Mouse (Mus musculus) forebrain, embryonic 13.5 days (tissue): ENCODE measurements around the gene Abca8b. TPM values are rescaled to one million over a fixed set of nuclear protein-coding genes. Genes with fewer than 3 reads are reported as not detected.
"Not testable (repeated sequence)": the region's sequence is repeated elsewhere in the genome, so short reads cannot be mapped to it uniquely, and the experiment has no call there.

Experiments used
- ATAC-seq: fragments of 200-750 bp; cut with Nextera tagmentation; 2 replicates; pipeline ENCODE4 v1.8.0; 2017
- H3K27ac ChIP-seq: fragments of 300-500 bp; sonication (generic); 2 replicates; pipeline ENCODE4 v1.5.1; 2015; ENCODE audit warnings: inconsistent platforms, mild to moderate bottlenecking, moderate library complexity
- H3K27me3 ChIP-seq: fragments of 300-500 bp; sonication (generic); 2 replicates; pipeline ENCODE4 v1.6.1; 2015; ENCODE audit warnings: mild to moderate bottlenecking, inconsistent platforms
- H3K36me3 ChIP-seq: fragments of 300-500 bp; sonication (generic); 2 replicates; pipeline ENCODE4 v1.6.1; 2015; ENCODE audit warnings: mild to moderate bottlenecking, inconsistent platforms; ENCODE audit not compliant: poor library complexity, severe bottlenecking
- H3K4me1 ChIP-seq: fragments of 300-500 bp; sonication (generic); 2 replicates; pipeline ENCODE4 v1.6.1; 2015; ENCODE audit warnings: inconsistent platforms
- H3K4me2 ChIP-seq: fragments of 300-500 bp; sonication (generic); 2 replicates; pipeline ENCODE4 v1.6.1; 2015; ENCODE audit warnings: inconsistent platforms, mild to moderate bottlenecking, moderate library complexity
- H3K4me3 ChIP-seq: fragments of 300-500 bp; sonication (generic); 2 replicates; pipeline ENCODE4 v1.5.1; 2015; ENCODE audit warnings: mild to moderate bottlenecking, inconsistent platforms
- H3K9ac ChIP-seq: fragments of 300-500 bp; sonication (generic); 2 replicates; pipeline ENCODE4 v1.6.1; 2015; ENCODE audit warnings: mild to moderate bottlenecking, inconsistent platforms
- H3K9me3 ChIP-seq: fragments of 300-500 bp; sonication (generic); replicated peaks from 2 replicates; pipeline ENCODE4 v1.6.1; 2016; ENCODE audit warnings: inconsistent platforms
- WGBS: fragments of 180-500 bp; shearing (Covaris S2); methylation state at CpG from one replicate; pipeline ENCODE4 v1.1.7; 2015; 5-methylcytosine and 5-hydroxymethylcytosine counted together
- polyA plus RNA-seq: library from polyadenylated mRNA; unstranded; fragments of >200 nt; fragmentation: Nextera tagmentation; extraction: Ambion mirVana; gene quantifications from 2 replicates; pipeline ENCODE4 v1.2.1, GENCODE M21; 2015

The Abca8b gene
- polyA plus RNA-seq, 1 experiment from 2014 or later = 0.63 TPM

DNA sequence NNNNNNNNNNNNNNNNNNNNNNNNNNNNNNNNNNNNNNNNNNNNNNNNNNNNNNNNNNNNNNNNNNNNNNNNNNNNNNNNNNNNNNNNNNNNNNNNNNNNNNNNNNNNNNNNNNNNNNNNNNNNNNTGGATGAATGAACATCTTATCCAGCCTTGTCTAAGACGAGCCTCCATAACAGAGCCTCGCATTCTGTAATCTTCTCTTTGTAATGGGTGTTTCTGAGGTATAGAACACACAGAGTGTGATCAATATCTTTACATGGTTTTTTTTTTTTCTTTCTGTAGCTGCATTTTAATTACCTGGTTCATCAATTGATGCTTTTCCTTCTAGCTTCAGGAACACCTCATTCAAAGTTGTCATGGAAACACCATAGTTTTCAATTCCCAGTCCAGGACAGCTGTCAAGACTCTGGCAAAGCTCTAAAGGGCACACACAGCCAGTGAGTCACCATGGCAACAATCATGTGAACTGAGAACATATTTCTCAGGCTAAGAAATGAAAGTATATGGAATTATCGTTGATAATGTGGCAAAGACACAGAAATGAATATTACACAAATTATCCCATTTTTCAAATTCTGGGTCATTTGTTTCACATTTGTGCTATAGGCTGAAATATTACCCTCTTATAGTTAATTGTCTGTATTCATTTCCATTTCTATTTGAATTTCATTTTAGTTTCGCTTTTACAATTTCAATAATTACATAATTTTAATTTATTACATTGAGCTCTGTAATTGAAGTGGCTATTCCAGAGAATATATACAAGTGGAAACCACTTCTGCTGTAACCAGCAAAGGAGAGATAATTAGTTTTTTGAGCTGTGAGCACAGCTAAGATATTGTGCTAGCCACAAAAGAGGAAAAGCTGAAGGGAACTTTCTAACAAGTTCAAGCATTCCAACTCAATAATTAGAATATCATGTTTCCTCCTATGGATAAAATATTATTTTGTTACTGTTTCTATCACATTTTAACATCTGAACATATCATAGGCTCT is 33.9 kb downstream of the Abca8b start:
- ATAC-seq = peak; percentile 93
- Histone ChIP-seq H3K4me3 (no peak overlapping the region), H3K36me3 (no peaks in the 10 kb centered on the region), H3K4me2 (no peak overlapping the region), H3K4me1 (peaks cover 13% of the 10 kb centered on the region; the same call in 1 of the 2 replicates), H3K9me3 (no peaks in the 10 kb centered on the region), H3K27me3 (no peaks in the 10 kb centered on the region), H3K27ac (0 out of 2 replicates have a peak overlapping the region, but pooled peaks have one; percentile 5), H3K9ac (no peak overlapping the region)
- WGBS = 27% methylated on average over 4 of the region's 4 CpGs

DNA sequence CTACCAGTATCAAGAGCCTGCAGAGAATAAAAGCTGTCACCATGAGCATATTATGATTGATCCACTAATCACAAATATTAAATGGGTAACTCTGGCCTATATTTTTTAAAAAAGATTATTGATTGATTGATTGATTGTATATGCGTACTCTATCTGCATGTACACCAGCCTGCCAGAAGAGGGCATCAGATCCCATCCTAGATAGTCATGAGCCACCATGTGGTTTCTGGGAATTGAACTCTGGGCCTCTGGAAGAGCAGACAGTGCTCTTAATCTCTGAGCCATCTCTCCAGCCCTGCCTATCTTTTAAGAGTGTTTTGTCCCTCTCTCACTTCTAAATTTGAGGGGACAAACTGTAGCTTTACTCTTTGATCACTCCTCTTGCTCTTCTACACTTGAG is 40.5 kb downstream of the Abca8b start:
- Histone ChIP-seq H3K4me3 (no peak overlapping the region), H3K27ac (no peak overlapping the region), H3K27me3 (no peaks in the 10 kb centered on the region), H3K4me1 (no peaks in the 10 kb centered on the region), H3K9me3 (no peaks in the 10 kb centered on the region), H3K36me3 (no peaks in the 10 kb centered on the region), H3K9ac (no peak overlapping the region), H3K4me2 (no peak overlapping the region)
- 91% methylated on average over 1 of the region's 1 CpGs for WGBS
- ATAC-seq = no peak

DNA sequence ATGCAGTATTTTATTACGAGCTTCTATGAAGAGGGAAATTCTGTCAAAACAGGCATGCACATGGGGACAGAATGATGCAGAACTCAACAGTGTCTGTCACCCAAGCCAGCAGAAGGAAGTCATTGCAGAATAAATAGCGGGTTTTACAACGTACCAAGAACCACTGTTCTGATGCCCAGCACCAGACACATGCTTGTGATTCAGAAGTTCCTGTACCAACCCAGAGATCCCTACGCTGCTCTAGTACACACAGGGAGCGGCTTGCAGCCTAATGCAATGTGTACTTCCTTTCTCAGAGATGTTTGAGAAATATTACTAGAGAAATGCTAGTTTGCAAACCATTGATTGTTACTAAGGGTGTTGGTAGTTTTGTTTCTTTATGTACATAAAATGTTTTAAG is 58.7 kb downstream of the Abca8b start:
- 92% methylated on average over 5 of the region's 5 CpGs for WGBS
- Histone ChIP-seq H3K9ac (no peak overlapping the region), H3K4me1 (no peaks in the 10 kb centered on the region), H3K9me3 (no peaks in the 10 kb centered on the region), H3K27ac (no peak overlapping the region), H3K36me3 (no peaks in the 10 kb centered on the region), H3K4me2 (no peak overlapping the region), H3K27me3 (no peaks in the 10 kb centered on the region), H3K4me3 (no peak overlapping the region)
- no peak for ATAC-seq

DNA sequence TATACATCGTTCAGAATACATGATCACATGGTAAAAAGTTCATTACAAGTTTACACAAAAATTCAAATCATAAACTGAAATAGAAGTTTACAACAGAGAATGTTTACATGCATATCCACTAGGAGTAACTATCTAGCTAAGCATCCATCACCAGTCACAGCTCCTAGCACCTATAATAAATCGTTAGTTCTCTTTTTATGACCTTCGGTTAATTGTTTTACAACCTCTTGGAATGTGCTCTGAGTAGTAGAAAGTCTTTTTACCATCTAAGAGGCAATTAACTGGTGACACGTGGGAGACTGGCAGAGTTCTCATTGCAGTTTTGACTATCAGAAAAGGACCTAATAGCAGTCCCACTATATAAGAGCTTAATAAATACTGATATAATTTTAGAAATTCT is 62.4 kb downstream of the Abca8b start:
- not testable (repeated sequence) for H3K27me3 ChIP-seq, H3K4me2 ChIP-seq, H3K9ac ChIP-seq, H3K36me3 ChIP-seq, H3K4me3 ChIP-seq, H3K4me1 ChIP-seq, H3K27ac ChIP-seq, H3K9me3 ChIP-seq, ATAC-seq
- 70% methylated on average over 4 of the region's 4 CpGs for WGBS

DNA sequence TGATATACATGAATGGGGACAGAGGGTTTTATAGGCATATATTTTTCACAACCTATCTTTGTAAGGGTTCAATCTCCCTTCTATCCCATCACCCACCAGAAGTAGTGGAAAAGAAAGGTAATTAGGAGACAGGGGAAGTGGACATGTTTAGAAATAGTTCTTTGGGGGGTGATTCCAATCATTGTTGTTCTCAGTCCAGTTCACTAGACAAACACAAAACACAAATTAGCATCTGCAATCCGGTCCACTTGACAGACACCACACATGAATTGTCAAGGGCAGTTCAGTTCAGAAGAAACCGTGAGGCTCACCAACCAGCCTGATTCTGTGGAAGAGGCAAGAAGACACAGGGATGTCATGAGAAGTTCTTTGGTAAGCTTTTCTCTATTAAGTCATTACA is 67.2 kb downstream of the Abca8b start:
- Histone ChIP-seq H3K9me3 (no peaks in the 10 kb centered on the region), H3K9ac (no peak overlapping the region)
- 13% methylated on average over 2 of the region's 2 CpGs for WGBS

DNA sequence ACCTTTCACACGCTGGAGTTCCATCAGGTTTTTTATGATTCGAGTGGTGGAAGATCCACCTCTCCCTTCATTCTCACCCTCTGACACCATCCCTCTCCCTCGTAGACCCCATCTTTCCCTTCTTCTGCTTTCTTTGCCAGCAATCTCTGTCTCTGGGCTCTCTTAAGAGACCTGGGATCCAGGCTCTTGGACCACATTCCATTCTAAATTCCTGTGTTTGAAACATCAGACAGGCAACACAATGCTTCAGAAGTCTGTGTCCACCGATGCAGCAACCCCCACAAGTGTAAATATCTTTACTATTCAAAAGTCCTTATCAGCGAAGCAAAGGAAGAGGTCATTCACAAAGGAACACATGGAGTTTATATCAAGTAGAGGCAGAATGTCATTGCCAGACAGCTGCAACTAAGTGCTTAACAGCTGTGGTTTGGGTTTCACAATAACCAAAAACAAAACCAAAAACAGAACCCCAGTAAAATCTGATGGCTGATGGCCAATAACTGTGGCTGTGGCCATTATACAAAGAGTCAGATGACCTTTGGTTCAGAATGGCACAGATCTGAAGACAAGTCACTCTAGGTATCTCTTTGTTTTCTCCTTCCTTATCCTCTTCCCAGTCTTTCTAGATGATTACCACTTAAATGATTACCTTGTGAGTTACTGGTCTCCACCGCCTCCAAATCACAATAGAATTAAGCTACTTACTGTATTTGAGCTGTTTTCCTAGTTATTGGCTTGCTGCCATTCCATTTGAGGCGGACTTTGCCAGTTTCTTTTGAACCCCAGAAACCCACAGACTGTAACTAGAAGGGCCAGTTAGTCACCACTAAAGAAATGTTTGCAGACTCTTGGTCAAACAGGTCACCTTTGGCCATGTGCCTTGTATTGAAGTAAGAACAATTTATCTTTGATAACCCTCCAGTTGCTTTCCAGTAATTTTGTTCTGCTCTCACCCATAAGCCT is 68.6 kb downstream of the Abca8b start:
- no peak overlapping the region for H3K27ac ChIP-seq
- 69% methylated on average over 7 of the region's 7 CpGs for WGBS
- no peak overlapping the region for H3K4me3 ChIP-seq
- no peaks in the 10 kb centered on the region for H3K36me3 ChIP-seq
- ATAC-seq = no peak
- no peak overlapping the region for H3K4me2 ChIP-seq
- H3K9ac ChIP-seq = no peak overlapping the region
- no peaks in the 10 kb centered on the region for H3K27me3 ChIP-seq
- H3K9me3 ChIP-seq = no peaks in the 10 kb centered on the region
- H3K4me1 ChIP-seq = no peaks in the 10 kb centered on the region

More for the DNA sequence above, 67.2 kb downstream of the Abca8b start:
- no peaks in the 10 kb centered on the region for H3K36me3 ChIP-seq
- no peak overlapping the region for H3K27ac ChIP-seq
- H3K4me3 ChIP-seq = no peak overlapping the region
- H3K4me1 ChIP-seq = no peaks in the 10 kb centered on the region
- ATAC-seq = no peak
- H3K4me2 ChIP-seq = no peak overlapping the region
- H3K27me3 ChIP-seq = no peaks in the 10 kb centered on the region

DNA sequence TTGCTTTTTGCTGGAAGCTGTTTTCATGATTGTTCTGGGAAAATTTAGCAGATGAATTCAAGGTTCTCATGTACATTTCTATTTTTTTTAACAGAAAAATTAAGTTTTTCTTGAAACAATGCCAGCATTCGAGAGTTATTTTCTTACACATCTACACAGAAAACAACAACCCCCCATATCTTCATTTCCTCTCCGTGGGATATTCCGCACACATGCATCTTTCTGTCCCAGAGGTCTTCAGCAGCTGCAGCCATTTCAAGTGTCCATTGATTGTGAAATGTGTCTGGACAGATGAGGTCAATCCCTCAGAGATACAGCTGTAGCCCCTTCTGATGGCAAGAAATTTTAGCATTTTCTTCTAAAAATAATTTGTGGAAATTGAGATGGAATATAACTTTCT is 73.4 kb downstream of the Abca8b start:
- Histone ChIP-seq H3K9ac (no peak overlapping the region), H3K36me3 (no peaks in the 10 kb centered on the region), H3K9me3 (no peaks in the 10 kb centered on the region), H3K4me3 (no peak overlapping the region), H3K27ac (no peak overlapping the region), H3K27me3 (no peaks in the 10 kb centered on the region), H3K4me2 (no peak overlapping the region), H3K4me1 (no peaks in the 10 kb centered on the region)
- WGBS = 85% methylated on average over 3 of the region's 3 CpGs
- ATAC-seq = no peak

DNA sequence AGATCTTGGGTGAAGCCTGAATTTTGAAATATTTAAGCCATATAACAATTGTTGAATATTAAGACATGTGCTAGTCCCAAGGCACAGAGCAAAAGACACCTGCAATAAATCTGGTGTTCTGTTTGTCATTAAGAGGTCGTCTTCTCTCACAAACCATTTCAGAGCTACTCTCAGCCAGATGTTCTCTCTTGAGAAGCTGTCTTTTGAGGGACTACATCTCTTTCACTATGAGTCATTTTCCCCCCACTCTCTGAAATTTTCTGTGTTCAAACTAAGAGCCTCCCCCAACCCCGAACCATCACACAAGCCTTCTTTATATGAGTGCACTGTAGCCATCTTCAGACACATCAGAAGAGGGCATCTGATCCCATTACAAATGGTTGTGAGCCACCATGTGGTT is 76.2 kb downstream of the Abca8b start:
- no peak overlapping the region for H3K27ac ChIP-seq
- no peaks in the 10 kb centered on the region for H3K27me3 ChIP-seq
- 86% methylated on average over 2 of the region's 2 CpGs for WGBS
- H3K4me2 ChIP-seq = no peak overlapping the region
- no peak for ATAC-seq
- no peaks in the 10 kb centered on the region for H3K36me3 ChIP-seq
- H3K4me3 ChIP-seq = no peak overlapping the region
- no peaks in the 10 kb centered on the region for H3K4me1 ChIP-seq
- H3K9ac ChIP-seq = no peak overlapping the region
- no peaks in the 10 kb centered on the region for H3K9me3 ChIP-seq

DNA sequence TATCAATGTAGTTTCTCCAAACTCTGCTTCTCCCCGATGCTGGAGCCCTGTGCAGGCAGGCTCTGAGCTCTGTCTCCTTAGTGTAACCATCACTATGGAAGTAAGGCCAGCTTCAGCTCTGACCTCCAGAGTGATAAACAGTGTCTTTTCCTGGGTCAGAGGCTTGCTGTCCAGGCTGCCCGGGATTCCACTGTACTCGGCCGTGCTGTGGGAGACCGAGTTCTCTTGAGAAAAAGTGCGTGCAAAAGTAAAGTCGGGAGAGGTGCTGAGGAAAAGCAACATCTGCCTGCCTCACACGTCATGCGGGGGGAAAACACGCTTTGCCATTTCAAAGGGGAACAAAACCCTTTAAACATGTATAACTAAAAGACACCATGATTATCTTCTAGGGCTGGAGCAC is 79.0 kb downstream of the Abca8b start:
- H3K27ac ChIP-seq = no peak overlapping the region
- ATAC-seq = no peak
- no peaks in the 10 kb centered on the region for H3K4me1 ChIP-seq
- no peaks in the 10 kb centered on the region for H3K36me3 ChIP-seq
- no peaks in the 10 kb centered on the region for H3K27me3 ChIP-seq
- WGBS = 94% methylated on average over 10 of the region's 10 CpGs
- H3K4me2 ChIP-seq = no peak overlapping the region
- no peak overlapping the region for H3K4me3 ChIP-seq
- H3K9me3 ChIP-seq = no peaks in the 10 kb centered on the region
- no peak overlapping the region for H3K9ac ChIP-seq

DNA sequence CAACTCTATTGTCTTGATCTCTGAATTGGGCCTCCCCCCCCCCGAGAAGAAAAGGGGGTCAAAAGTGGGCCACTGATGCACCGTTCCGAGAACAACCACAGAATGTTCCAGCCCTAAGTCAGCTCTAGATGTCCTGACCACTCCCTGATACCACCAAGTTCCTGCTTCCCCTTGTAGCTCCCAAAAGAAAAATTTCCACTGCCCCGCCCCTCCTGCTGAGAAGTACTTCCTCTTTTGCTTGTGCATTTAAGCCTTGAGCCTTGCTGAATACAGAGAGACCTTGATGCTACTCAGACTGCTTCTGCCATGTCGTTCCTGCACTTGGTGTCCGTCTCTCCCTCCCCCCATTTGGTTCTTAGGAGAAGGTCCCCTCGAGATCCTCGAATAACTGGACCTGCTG is 82.5 kb downstream of the Abca8b start:
- not testable (repeated sequence) for H3K36me3 ChIP-seq, H3K9ac ChIP-seq, H3K4me2 ChIP-seq, H3K4me1 ChIP-seq, ATAC-seq, H3K27me3 ChIP-seq, H3K4me3 ChIP-seq, H3K27ac ChIP-seq, H3K9me3 ChIP-seq
- 93% methylated on average over 8 of the region's 8 CpGs for WGBS

DNA sequence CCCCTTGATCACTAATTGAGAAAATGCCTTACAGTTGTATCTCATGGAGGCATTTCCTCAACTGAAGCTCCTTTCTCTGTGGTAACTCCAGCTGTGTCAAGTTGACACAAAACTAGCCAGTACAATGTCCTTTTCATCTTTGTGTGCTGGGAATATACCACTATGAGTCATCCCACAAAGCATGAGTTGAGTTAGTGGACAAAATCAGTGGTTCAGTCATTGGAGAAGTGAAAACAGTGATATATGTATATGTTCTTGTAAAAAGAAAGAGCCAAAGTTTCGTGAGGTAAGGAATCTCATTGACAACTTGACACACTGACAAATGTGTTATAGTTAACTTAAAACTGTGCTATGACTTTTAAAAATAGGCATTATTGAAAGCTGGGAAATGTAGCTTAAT is 83.5 kb downstream of the Abca8b start:
- H3K27ac ChIP-seq, H3K4me2 ChIP-seq, H3K4me3 ChIP-seq, H3K4me1 ChIP-seq, ATAC-seq, H3K36me3 ChIP-seq, H3K9ac ChIP-seq, H3K27me3 ChIP-seq, H3K9me3 ChIP-seq: not testable (repeated sequence)
- WGBS = 77% methylated on average over 1 of the region's 1 CpGs

DNA sequence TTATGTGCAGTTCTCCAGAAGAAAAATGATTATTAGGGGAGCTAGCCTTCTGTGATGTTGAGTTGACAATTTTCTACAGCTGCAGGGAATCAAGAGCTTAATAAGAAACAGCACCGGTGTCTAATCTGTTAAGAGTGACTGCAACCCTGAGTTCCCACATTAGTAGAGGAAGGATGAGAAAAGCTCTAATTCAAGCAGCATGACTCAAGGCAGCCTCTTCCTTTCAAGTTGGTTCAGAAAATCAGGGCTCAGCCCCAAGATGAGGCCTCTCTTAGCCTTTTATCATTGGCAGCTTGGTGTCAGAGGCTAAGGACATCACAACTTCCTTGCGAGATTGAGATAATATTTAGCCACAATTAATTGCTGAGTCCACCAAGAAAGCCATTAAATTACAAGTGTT is 85.8 kb downstream of the Abca8b start:
- Histone ChIP-seq H3K4me2 (no peak overlapping the region), H3K27ac (no peak overlapping the region), H3K9me3 (no peaks in the 10 kb centered on the region), H3K27me3 (no peaks in the 10 kb centered on the region), H3K4me1 (0 out of 2 replicates have a peak, but pooled peaks cover 3% of the 10 kb centered on the region), H3K9ac (no peak overlapping the region), H3K36me3 (no peaks in the 10 kb centered on the region), H3K4me3 (no peak overlapping the region)
- 61% methylated on average over 2 of the region's 2 CpGs for WGBS
- no peak for ATAC-seq
